Mouse (Mus musculus): ENCODE results near the gene Plekhg2.

The Plekhg2 gene

DNA sequence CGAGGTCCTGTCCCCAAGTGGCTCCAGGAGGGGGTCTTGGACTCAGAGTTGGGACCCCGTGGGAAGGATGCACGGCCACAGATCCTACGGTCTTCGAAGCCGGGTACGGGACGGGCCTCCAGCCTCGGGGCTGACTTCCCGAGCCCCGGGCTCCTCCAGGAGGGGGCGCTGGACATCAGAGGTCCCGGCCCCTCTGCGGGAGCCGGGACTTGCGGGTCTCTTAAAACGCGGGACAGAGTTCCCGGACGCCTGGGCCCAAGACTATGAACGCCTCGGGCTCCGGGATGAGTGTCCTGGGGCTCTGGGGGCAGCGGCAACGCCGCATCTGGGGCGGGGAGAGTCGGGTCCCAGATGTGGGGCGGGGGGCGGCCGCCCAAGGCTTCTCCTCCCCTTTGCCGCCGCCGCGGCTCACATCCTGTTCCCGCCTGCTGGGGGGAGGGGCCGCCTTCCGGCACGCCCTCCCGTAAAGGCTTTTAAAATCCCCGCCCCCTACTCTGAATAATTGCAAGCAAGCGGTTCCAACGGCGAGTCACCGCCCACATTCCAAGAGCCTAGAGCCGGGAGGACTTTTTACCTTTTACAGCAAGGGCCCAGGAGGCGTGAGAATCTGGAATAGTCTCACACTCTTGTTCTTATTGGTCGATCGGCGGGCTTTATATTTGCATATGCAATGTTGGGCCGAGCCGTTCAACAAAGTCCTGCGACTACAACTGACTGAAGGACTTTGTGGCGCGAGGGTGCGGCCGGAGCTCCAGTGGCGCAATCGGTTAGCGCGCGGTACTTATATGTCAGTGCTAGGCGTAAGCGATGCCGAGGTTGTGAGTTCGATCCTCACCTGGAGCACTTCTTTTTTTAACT, at the start of gene Plekhg2:
TSS of gene Plekhg2 (minus strand) at position 349 of the 858 bp plus-strand sequence.
- WGBS, result under 1% methylated on average over 66 of the region's 66 CpGs

DNA sequence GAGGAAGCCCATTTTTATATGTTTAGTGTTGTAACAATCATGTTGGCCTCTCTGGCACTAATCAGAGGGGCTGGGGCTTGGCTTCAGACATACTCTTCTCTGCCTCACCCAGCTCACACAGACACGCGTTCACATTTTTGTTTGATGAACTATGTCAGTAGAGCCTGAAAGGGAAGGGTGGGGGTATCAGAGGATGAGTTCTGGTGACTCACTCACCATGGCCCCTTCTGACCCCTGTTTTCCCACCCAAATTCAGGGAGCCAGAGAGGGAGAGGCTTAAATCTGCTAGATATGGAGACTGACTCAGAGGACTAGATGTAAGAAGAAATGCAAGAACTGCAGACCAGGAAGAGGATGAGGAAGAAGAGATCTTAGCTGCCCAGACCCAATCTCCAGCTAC, 47.0 kb upstream of the Plekhg2 start:
- 86% methylated on average over 2 of the region's 2 CpGs for WGBS

DNA sequence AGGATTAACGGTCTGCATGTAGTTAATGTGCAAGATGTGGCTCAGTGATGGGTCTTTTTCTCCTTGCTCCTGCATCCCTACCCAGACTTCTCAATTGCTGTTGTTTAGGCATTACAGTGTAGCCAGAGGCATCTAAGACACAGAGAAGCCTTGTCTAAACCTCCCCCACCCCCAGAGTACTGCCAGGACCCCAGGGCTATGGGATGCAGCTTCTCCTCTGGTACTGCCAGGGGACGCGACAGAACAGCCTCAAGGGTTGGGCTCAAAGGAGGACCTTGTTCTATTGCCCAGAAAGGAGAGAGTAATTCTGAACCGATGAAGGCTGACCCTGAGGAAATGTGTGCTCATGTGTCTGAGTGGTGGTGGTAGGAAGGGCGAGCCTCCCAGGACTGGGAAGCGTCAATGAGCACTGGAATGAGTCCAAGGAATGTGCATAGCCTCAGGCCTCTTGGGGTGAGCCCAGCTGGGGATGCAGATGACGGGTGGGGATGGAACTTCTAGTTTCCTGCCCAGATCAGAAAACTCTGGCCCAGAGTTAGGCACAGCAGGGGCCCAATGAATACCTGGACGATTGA, 45.8 kb upstream of the Plekhg2 start:
- 51% methylated on average over 8 of the region's 8 CpGs for WGBS

DNA sequence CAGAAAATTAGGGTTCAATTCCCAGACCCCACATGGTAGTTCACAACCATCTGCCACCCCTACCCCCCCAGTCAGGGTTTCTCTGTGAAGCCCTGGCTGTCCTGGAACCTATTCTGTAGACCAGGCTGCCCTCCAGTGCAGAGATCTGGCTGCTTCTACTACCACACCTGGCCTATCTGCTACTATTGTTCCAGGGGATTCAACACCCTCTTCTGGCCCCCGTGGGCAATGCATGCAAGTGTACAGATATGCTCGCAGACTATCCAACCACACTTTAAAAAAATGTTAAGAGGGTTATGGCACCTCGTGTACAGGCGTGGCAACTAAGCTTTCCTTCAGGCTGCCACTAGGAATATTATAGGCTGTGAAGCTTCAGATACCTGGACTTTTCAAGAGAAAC, 40.4 kb upstream of the Plekhg2 start:
- WGBS, result 89% methylated on average over 4 of the region's 4 CpGs

DNA sequence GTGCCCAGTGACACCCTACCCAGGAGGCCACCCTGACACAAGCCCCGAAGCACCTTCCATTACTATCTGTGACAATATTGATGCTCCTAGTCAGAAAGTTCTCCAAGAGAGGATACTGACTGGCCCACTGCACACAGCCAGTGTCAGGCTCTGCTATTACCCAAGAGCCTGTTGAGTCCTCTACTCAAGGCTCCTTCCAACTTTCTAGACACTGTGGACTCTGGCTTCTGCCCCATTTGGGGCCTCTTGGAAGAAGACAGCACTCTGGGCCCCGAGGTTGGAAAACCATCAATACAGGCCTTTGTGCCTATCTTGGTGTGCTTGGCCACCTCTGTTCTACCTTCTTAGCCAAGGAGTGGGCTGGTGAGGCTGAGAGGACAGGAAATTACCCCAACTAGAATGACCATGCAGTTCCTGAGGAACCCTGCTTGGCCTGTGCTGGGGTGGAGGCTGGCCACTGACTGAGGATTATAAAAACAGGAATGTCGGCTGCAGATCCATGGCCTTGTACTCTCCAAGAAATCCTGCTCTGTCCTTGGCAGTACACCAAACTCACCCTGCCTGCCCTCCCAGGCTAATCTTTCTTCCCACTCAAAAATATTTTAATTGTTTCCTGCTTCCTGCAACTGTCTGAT, 38.6 kb upstream of the Plekhg2 start:
- WGBS, result 69% methylated on average over 3 of the region's 3 CpGs

DNA sequence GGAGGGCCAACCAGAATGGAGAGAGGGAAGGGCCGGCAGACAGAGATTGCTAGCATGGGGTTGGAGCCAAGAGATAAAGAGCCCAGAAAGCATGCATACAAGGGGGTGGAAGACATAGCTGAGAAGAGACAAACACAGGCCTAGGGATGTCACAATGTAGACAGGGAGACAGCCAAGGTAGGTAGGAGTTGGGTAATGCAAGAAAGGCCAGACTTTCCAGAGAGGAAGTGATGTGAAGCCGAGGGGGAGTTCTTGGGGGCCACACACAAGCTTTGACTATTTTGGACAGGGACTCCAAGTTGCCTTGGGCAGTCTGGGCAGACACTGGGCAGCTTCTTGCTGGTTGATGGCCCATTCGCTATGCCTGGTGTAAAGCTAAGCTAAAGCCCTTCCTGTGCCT, 29.5 kb upstream of the Plekhg2 start:
- WGBS, result 74% methylated on average over 3 of the region's 3 CpGs

DNA sequence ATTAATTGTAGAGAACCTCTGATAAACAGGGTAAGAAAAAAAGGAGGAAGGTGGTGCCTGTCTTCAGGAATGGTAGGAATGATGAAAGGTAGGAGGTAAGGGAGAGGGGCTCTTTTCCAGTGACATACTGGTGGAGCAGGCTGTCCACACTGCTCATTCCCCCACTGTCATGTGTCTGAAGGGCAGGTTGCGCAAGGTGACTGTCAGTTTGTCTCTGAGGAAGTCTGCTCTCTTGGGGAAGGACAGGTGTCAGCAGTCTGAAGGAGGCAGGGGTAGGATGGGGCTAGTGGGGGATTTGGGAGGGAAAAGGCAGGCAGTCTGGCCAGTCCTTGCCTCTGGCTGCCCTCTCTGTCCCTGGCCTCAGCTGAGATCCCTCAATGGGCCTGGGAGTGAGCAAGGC, 28.6 kb upstream of the Plekhg2 start:
- WGBS, result 86% methylated on average over 1 of the region's 1 CpGs

DNA sequence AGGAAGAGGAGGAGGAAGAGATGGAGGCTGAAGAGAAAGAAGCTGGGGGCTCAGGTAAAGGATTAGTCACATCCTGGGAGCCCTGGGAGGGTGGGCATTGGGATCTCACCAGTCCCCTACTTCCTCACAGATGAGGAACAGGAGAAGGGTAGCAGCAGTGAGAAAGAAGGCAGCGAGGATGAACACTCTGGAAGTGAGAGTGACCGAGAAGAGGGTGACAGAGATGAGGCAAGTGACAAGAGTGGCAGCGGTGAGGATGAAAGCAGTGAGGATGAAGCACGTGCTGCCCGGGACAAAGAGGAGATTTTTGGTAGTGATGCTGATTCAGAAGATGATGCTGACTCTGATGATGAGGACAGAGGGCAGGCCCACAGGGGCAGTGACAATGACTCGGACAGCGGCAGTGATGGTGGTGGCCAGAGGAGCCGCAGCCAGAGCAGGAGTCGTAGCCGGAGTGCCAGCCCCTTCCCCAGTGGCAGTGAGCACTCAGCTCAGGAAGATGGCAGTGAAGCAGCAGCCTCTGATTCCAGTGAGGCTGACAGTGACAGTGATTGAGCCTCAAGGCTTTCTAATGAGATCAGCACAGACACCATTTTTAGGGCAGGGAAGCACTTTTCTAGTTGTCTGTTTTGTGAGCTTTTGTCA, 26.4 kb upstream of the Plekhg2 start:
- WGBS, result 82% methylated on average over 10 of the region's 10 CpGs

DNA sequence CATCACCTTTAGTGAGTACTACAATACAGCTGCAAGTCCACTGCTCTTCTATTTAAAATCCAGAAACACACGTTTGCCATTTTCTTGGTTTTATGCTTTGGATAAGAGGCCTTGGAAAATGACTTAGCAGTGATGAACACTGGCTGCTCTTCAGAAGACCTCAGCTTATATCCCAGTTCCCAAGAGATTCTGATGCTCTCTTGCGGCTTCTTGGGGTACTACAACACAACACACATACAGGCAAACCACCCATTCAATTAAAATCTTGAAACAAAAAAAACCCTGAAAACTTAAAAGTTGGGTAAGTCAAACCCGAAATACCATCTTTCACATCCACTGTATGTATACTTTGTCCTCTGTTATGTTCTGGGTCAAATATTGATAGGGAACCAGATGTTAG, 25.6 kb upstream of the Plekhg2 start:
- 57% methylated on average over 3 of the region's 3 CpGs for WGBS

DNA sequence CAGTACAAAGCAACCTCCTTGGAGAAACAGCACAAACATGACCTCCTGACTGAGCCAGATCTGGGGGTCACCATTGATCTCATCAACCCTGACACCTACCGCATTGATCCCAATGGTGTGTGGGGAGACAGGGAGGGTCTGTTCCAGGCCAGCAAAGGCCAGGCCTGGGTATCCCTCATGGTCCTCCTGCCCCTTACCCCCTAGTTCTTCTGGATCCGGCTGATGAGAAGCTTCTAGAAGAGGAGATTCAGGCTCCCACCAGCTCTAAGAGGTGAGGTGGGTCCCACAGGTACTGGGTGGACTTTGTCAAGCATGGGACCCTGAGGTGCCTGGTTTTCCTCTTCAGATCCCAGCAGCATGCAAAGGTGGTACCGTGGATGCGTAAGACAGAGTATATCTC, 23.0 kb upstream of the Plekhg2 start:
- WGBS, result 96% methylated on average over 4 of the region's 4 CpGs

DNA sequence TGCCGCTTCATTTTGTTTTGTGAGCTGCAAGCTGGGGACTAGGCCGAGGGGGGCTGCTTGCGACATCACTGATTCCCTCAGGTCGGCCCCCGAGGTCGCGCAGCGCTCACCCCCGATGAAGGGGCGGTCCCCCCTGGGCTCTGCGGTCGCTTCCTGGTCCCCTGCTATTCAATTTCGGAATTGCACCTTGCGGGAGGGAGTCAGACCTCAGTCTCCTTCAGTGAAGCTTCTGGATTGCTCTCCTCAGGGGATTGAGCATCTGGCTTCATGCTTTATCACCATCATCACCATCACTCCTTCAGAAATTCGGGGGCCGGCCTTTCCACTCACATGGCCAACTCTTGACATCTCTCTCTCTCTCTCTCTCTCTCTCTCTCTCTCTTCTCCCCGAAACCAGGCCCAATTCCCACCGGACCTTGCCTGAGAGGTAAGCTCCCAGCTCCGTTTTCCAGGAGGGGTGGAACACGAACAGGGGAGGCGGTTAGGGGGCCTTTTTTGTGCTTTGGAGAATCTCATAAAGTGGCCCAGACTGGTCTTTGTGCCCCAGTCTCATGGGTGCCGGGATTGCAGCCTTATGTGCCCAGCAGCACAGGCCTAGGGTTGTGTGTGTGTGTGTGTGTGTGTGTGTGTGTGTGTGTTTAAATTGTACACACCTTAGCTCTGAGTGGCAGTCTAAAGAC, 21.0 kb upstream of the Plekhg2 start:
- WGBS, result 5% methylated on average over 22 of the region's 22 CpGs

DNA sequence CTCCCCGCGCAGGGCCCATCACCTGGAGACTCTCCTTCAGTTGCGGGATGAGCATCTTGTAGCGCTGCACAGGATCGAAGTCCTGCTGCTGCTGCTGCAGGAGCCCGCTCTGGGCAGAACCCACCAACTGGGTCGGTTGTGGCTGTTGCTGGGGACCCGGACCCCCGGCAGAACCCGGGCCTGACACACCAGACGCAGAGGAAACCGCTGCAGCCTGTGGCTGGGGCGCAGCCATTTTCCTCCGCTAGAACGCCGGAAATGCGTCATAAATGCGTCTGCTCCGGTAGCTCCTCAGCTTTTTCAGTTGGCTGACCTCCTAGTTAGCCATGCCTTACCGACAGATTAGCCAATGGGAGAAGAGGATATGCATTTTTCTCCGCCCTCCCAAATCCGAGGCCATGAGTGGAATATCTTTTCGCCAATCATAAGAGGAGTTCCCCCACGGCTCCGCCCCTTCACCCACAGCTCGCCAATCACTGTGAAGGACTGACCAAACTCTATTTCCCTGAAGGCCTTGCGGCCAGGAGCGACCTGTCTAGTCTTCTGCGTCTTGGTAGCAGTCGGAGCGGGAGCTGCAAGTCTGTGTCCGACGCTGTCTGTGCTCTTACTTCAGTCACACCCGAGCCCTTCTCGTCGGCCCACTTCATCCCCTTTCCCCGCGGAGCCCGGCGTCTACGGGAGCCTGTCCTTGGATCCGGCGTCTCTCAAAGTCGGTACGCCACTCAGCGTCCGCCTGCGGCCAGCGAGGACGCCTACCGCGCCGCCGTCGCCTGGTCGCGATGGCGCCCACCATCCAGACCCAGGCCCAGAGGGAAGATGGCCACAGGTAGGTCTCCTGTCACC, 20.3 kb upstream of the Plekhg2 start, which contains the start of the genes Med29 and Paf1:
TSS of gene Med29 (minus strand) at position 280 of the 843 bp plus-strand sequence.
TSS of gene Paf1 (plus strand) at position 523 of the 843 bp plus-strand sequence.
- under 1% methylated on average over 58 of the region's 58 CpGs for WGBS

DNA sequence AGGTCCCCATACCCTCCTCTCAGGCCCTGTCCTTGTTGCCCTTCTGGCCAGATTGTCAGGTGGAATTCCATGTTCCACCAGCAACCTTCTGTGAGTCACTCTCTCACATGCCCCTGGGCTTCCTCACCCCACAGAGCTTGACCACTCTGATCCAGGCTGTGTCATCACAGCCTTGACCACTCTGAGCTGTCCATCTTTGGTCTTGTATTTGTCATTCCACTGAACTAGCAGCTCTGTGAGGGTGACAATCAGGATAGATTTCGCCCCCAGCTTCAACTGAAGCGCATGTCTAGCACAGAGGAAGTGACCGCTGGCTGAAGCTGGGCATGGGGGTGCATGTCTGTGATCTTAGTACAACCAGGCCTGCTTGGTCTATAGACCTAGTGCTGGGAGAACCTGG, 17.9 kb upstream of the Plekhg2 start:
- WGBS, result 95% methylated on average over 3 of the region's 3 CpGs

DNA sequence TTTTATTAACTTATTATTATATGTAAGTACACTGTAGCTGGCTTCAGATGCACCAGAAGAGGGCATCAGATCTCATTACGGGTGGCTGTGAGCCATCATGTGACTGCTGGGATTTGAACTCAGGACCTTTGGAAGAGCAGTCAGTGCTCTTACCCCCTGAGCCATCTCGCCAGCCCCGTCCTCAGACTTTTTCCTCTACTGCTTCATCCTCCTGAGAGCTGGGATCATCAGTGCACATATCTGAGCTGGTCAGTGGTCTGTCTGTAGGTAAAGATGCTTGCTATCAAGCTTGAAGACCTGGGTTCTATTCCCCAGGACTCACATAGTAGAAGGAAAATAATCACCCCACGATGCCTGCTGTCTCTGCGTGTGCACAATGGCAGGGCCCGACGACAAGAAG, 15.0 kb upstream of the Plekhg2 start:
- 87% methylated on average over 7 of the region's 7 CpGs for WGBS

DNA sequence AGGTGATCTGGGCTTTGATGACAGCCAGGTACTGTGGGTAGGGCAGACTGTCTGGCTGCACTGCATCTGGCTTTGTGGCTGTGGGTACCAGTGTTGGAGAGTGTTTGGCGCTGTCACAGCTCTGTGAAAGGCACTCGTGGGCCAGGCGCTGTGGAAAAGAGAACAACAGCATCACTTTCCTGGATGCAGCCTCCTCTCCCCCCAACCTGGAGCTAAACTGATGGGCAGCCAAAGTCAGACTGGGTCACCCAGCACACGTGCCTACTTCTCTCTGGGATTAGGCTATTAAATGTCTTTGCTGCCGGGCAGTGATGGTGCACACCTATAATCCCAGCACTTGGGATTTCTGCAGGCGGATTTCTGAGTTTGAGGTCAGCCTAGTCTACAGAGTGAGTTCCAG, 14.5 kb upstream of the Plekhg2 start:
- 78% methylated on average over 6 of the region's 6 CpGs for WGBS

DNA sequence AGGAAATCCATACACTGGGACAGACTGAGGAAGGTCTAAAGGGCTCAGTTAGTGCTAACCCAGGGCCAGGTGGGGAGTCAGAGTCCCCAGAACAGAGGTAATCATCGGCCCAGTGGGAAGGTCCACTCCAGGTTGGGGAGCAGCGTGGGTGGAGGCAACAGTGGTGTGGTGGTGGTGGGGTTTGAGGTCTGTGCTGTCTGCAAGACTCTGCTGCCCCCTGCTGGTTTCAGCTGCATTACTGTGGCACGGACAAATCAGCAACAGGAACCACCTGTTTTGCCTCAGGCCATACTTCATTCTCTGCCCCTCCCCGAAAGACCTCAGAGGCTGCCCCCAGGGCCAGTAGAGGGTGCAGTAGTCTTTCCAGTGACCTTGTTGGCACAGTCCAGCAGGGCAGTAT, 14.1 kb upstream of the Plekhg2 start:
- 7% methylated on average over 4 of the region's 4 CpGs for WGBS

DNA sequence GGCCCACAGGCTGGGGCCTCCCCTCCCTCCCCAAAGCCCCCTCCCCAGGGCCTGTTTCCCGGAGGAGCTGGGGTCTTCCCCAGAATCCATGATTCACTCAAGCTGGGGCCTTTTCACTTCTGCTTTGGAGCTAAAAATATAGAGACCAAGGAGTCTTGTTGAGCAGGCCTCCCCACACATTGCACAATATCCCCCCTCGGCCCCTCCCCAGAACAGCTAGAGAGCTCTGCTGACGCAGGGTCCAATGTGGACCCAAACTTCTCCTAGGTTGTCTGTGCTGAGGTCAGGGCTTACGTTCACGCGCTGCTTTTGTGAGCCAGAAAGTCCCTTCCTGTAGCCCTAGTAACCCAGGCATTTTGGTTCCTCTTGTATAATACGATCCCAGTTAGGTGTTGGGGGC, 13.6 kb upstream of the Plekhg2 start:
- 80% methylated on average over 7 of the region's 7 CpGs for WGBS

DNA sequence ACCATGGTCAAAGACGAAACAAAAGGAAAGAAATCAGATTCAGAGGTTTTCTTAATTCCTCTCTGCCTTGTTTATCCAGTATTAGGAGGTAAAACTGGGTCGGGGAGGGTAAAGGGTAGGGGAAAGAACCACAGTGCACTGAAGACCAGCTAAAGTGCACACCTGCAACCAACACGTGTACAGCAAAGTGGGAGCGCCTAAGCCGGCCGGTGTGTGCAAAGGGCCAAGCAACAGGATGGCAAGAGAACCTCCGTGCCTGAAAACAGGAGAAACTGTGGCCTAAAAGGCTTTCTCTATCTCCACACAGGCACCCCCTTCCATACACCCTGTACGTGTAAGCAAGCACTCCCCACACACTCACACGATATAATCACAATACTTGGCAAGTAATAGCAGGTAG, 12.8 kb upstream of the Plekhg2 start:
- 93% methylated on average over 9 of the region's 9 CpGs for WGBS

DNA sequence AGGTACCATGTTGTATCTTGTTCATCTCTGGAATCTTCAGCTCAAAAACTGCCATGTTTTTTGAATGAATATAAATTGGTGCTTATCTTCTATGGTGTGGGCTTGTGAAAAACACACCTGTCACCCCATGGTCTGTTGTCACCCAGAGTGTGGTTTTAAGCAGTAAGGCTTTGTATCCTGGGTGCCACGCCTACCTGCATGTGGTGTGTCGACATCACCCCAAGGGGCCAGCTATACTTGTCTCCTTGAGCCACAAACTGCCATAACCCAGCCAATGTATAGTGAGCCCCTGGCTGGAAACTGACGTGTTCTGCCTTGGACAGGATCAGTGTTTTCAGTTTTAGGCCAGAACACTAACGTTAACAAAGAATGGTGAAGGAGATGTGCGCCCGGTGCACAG, 11.8 kb upstream of the Plekhg2 start:
- 85% methylated on average over 6 of the region's 6 CpGs for whole genome bisulfite sequencing

DNA sequence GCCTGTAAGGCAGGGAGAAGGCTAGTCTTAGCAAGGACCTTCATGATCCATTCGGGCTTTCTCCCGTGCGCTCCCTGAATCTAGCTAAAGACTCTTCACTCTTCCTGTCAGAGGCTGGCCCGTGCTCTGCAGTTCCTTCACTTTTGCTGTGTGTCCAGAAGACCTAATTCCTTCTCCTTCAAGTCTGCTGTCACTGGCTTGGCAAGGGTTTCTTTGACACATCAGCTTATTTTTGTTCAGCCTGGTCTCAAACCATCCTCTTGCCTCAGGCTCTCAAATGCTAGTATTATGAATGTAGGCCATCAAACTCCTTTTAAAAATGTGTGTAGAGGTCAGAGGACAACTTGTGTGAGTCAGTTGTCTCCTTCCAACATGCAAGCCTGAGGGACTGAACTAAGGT, 11.2 kb upstream of the Plekhg2 start:
- WGBS, result 72% methylated on average over 4 of the region's 4 CpGs

DNA sequence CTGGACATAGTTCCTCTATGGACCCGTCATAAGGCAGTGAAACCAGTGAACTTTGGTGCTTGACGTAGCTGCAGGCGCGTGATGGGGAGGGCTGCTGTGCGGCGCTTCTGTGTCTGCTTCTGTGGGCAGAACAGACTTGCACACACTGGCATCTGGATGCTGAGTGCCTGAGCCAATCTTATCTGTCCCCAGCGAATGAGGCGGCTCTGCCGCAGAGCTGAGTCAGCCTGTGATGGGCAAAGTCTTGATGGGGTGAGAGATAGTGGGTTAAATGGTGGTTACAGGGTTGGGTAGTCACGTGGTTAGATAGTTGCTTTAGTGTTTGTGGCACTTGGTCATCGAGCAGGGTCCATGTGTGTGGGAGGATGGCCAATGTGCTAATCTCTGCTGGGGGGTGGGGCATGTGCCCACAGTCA, 10.6 kb upstream of the Plekhg2 start:
- WGBS, result 25% methylated on average over 11 of the region's 11 CpGs
